Mouse (Mus musculus): Measurements from ENCODE around the gene Dmbx1. TPM values are rescaled to one million over a fixed set of nuclear protein-coding genes. Genes with fewer than 3 reads are reported as not detected.

The Dmbx1 gene
- not detected in 2 replicates for polyA plus RNA-seq (2012)

- no peaks in the 10 kb centered on the region for H3K4me1 ChIP-seq (ENCODE audit: control insufficient read depth)
- peaks cover 100% of the 10 kb centered on the region for H3K27me3 ChIP-seq (ENCODE audit: control insufficient read depth)
- H3K9me3 ChIP-seq (ENCODE audit: control insufficient read depth, low read length) = peaks cover 6% of the 10 kb centered on the region; the same call in 1 of the 2 replicates
- TF ChIP-seq GATA1 (IDR thresholded peaks at IDR 0.05; ENCODE audit: low read length) = no peak
- no peak for TF ChIP-seq TAL1 (IDR thresholded peaks at IDR 0.05; ENCODE audit: low read length)
- no peak within 1 kb of the TSS for H3K4me3 ChIP-seq (replicated peaks)
- no peaks in the 10 kb centered on the region for H3K36me3 ChIP-seq (ENCODE audit: control insufficient read depth)
Measured at GRCm38 (mm10) chr4:115939295-115940102, at the start of gene Dmbx1. Dmbx1 (minus strand) TSS chr4:115939926.

- Histone ChIP-seq H3K9me3 (ENCODE audit: control insufficient read depth, low read length) (no peaks in the 10 kb centered on the region), H3K27me3 (ENCODE audit: control insufficient read depth) (peaks cover 1% of the 10 kb centered on the region), H3K4me3 (replicated peaks) (no peak overlapping the region), H3K4me1 (ENCODE audit: control insufficient read depth) (peaks cover under 1% of the 10 kb centered on the region), H3K36me3 (ENCODE audit: control insufficient read depth) (no peaks in the 10 kb centered on the region)
- TF ChIP-seq GATA1 (IDR thresholded peaks at IDR 0.05; ENCODE audit: low read length) (no peak), TAL1 (IDR thresholded peaks at IDR 0.05; ENCODE audit: low read length) (no peak)
Measured at GRCm38 (mm10) chr4:115989382-115989781, 49.7 kb upstream of the Dmbx1 start.

- peaks cover 7% of the 10 kb centered on the region for H3K27me3 ChIP-seq (ENCODE audit: control insufficient read depth)
- H3K4me3 ChIP-seq (replicated peaks) = no peak overlapping the region
- peaks cover 1% of the 10 kb centered on the region for H3K4me1 ChIP-seq (ENCODE audit: control insufficient read depth)
- no peaks in the 10 kb centered on the region for H3K36me3 ChIP-seq (ENCODE audit: control insufficient read depth)
- no peaks in the 10 kb centered on the region for H3K9me3 ChIP-seq (ENCODE audit: control insufficient read depth, low read length)
- TF ChIP-seq GATA1 (IDR thresholded peaks at IDR 0.05; ENCODE audit: low read length) = no peak
- no peak for TF ChIP-seq TAL1 (IDR thresholded peaks at IDR 0.05; ENCODE audit: low read length)
Measured at GRCm38 (mm10) chr4:115987858-115988530, 48.3 kb upstream of the Dmbx1 start.

- Histone ChIP-seq H3K9me3 (ENCODE audit: control insufficient read depth, low read length) (no peaks in the 10 kb centered on the region), H3K27me3 (ENCODE audit: control insufficient read depth) (peaks cover 7% of the 10 kb centered on the region), H3K4me1 (ENCODE audit: control insufficient read depth) (peaks cover 1% of the 10 kb centered on the region), H3K36me3 (ENCODE audit: control insufficient read depth) (no peaks in the 10 kb centered on the region), H3K4me3 (replicated peaks) (no peak overlapping the region)
- TF ChIP-seq TAL1 (IDR thresholded peaks at IDR 0.05; ENCODE audit: low read length) (no peak), GATA1 (IDR thresholded peaks at IDR 0.05; ENCODE audit: low read length) (no peak)
Measured at GRCm38 (mm10) chr4:115987436-115987835, 47.7 kb upstream of the Dmbx1 start.

- peaks cover 1% of the 10 kb centered on the region for H3K4me1 ChIP-seq (ENCODE audit: control insufficient read depth)
- no peak overlapping the region for H3K4me3 ChIP-seq (replicated peaks)
- no peak for TF ChIP-seq GATA1 (IDR thresholded peaks at IDR 0.05; ENCODE audit: low read length)
- no peak for TF ChIP-seq TAL1 (IDR thresholded peaks at IDR 0.05; ENCODE audit: low read length)
- H3K36me3 ChIP-seq (ENCODE audit: control insufficient read depth) = no peaks in the 10 kb centered on the region
- H3K9me3 ChIP-seq (ENCODE audit: control insufficient read depth, low read length) = no peaks in the 10 kb centered on the region
- H3K27me3 ChIP-seq (ENCODE audit: control insufficient read depth) = peaks cover 24% of the 10 kb centered on the region
Measured at GRCm38 (mm10) chr4:115984967-115985366, 45.2 kb upstream of the Dmbx1 start.

GRCm38 (mm10) chr4:115984111-115984510 is 44.4 kb upstream of the Dmbx1 start:
- Histone ChIP-seq H3K27me3 (ENCODE audit: control insufficient read depth) (peaks cover 33% of the 10 kb centered on the region), H3K36me3 (ENCODE audit: control insufficient read depth) (no peaks in the 10 kb centered on the region), H3K4me1 (ENCODE audit: control insufficient read depth) (peaks cover 1% of the 10 kb centered on the region), H3K4me3 (replicated peaks) (no peak overlapping the region), H3K9me3 (ENCODE audit: control insufficient read depth, low read length) (no peaks in the 10 kb centered on the region)
- TF ChIP-seq GATA1 (IDR thresholded peaks at IDR 0.05; ENCODE audit: low read length) (no peak), TAL1 (IDR thresholded peaks at IDR 0.05; ENCODE audit: low read length) (no peak)

GRCm38 (mm10) chr4:115980676-115981075 is 41.0 kb upstream of the Dmbx1 start:
- no peak overlapping the region for H3K4me3 ChIP-seq (replicated peaks)
- H3K4me1 ChIP-seq (ENCODE audit: control insufficient read depth) = peaks cover 1% of the 10 kb centered on the region
- no peaks in the 10 kb centered on the region for H3K36me3 ChIP-seq (ENCODE audit: control insufficient read depth)
- TF ChIP-seq TAL1 (IDR thresholded peaks at IDR 0.05; ENCODE audit: low read length) (no peak), GATA1 (IDR thresholded peaks at IDR 0.05; ENCODE audit: low read length) (no peak)
- H3K9me3 ChIP-seq (ENCODE audit: control insufficient read depth, low read length) = no peaks in the 10 kb centered on the region
- peaks cover 67% of the 10 kb centered on the region for H3K27me3 ChIP-seq (ENCODE audit: control insufficient read depth)

GRCm38 (mm10) chr4:115979437-115979836 is 39.7 kb upstream of the Dmbx1 start:
- H3K9me3 ChIP-seq (ENCODE audit: control insufficient read depth, low read length) = no peaks in the 10 kb centered on the region
- H3K4me3 ChIP-seq (replicated peaks) = no peak overlapping the region
- TF ChIP-seq TAL1 (IDR thresholded peaks at IDR 0.05; ENCODE audit: low read length) (no peak), GATA1 (IDR thresholded peaks at IDR 0.05; ENCODE audit: low read length) (no peak)
- H3K4me1 ChIP-seq (ENCODE audit: control insufficient read depth) = peaks cover 1% of the 10 kb centered on the region
- H3K36me3 ChIP-seq (ENCODE audit: control insufficient read depth) = no peaks in the 10 kb centered on the region
- peaks cover 73% of the 10 kb centered on the region for H3K27me3 ChIP-seq (ENCODE audit: control insufficient read depth)

GRCm38 (mm10) chr4:115978911-115979310 is 39.2 kb upstream of the Dmbx1 start:
- no peak for TF ChIP-seq TAL1 (IDR thresholded peaks at IDR 0.05; ENCODE audit: low read length)
- no peaks in the 10 kb centered on the region for H3K9me3 ChIP-seq (ENCODE audit: control insufficient read depth, low read length)
- H3K4me3 ChIP-seq (replicated peaks) = no peak overlapping the region
- peaks cover 71% of the 10 kb centered on the region for H3K27me3 ChIP-seq (ENCODE audit: control insufficient read depth)
- H3K4me1 ChIP-seq (ENCODE audit: control insufficient read depth) = no peaks in the 10 kb centered on the region
- no peaks in the 10 kb centered on the region for H3K36me3 ChIP-seq (ENCODE audit: control insufficient read depth)

Measured in erythroblast, embryonic 14.5 days (primary cell).